Mouse (Mus musculus) Patski (cell line): ENCODE results near the gene Tnnt3. TPM values are rescaled to one million over a fixed set of nuclear protein-coding genes. Genes with fewer than 3 reads are reported as not detected.

Source experiments
- ATAC-seq: fragments of 100-300 bp; one replicate; pipeline ENCODE4 v1.8.0; 2021
- CTCF ChIA-PET: fragments of 350-600 bp; sonication (Branson Sonifier 250); formaldehyde crosslinking; loops from one replicate; lab custom pipeline; 2022; ENCODE audit warnings: inconsistent platforms; lab: Charles Lee
- POLR2A ChIA-PET: fragments of 350-600 bp; sonication (Branson Sonifier 250); formaldehyde crosslinking; loops from one replicate; lab custom pipeline; 2022; ENCODE audit warnings: antibody characterized with exemption, inconsistent platforms; lab: Charles Lee
- DNase-seq: peaks from one replicate; pipeline ENCODE4 v3.0.0-alpha.2; 2011; ENCODE audit warnings: low read depth, low spot score
- H3K27me3 ChIP-seq: fragments of 371-371 bp; one replicate; pipeline ENCODE4 v1.5.1; 2021
- CTCF ChIP-seq: fragments of 100-300 bp; IDR thresholded peaks from one replicate; pipeline ENCODE4 v1.5.1; 2021
- in situ Hi-C: fragments of 300-500 bp; cut with MboI; formaldehyde crosslinking; loops from 3 replicates; pipeline ENCODE4 v1.11.1; 2018; ENCODE audit warnings: low pct_unique_long_range_greater_than_20kb, mixed read lengths
- polyA plus RNA-seq: library from polyadenylated mRNA; unstranded; gene quantifications from one replicate; pipeline ENCODE4 v1.2.3, GENCODE M21; 2021

Gene Tnnt3
- polyA plus RNA-seq, 1 experiment from 2014 or later, result 0.22 TPM

GRCm38 (mm10) chr7:142499010-142499721 lies 530 bp downstream of the Tnnt3 start:
- no peaks in the 10 kb centered on the region for H3K27me3 ChIP-seq
- no peak for TF ChIP-seq CTCF
- CTCF ChIA-PET, result interaction anchor here (1.4 to 1.8 kb wide), 2 partner anchors 18 to 165 kb away, joined by 3 to 6 read pairs; no protein-coding TSS in a partner anchor
- in situ Hi-C loops, result loop anchor here (5.0 kb wide), 2 partner anchors 57 to 162 kb away; partner anchors contain the start of gene Tnni2
- ATAC-seq, result no peak
- POLR2A ChIA-PET, result interaction anchor here (0.5 kb wide), 1 partner anchor 624 kb away, joined by 3 read pairs; no protein-coding TSS in a partner anchor
- no peak for DNase-seq

GRCm38 (mm10) chr7:142500032-142500431 lies 1.4 kb downstream of the Tnnt3 start:
- ChIA-PET POLR2A (interaction anchor here (0.9 kb wide), 1 partner anchor 23 kb away, joined by 6 read pairs; no protein-coding TSS in a partner anchor), CTCF (interaction anchor here (1.0 to 1.8 kb wide), 2 partner anchors 9 to 165 kb away, joined by 4 to 6 read pairs; no protein-coding TSS in a partner anchor)
- DNase-seq, result no peak
- in situ Hi-C loops, result no loop called here
- TF ChIP-seq CTCF, result no peak
- ATAC-seq, result no peak
- H3K27me3 ChIP-seq, result no peaks in the 10 kb centered on the region

DNA sequence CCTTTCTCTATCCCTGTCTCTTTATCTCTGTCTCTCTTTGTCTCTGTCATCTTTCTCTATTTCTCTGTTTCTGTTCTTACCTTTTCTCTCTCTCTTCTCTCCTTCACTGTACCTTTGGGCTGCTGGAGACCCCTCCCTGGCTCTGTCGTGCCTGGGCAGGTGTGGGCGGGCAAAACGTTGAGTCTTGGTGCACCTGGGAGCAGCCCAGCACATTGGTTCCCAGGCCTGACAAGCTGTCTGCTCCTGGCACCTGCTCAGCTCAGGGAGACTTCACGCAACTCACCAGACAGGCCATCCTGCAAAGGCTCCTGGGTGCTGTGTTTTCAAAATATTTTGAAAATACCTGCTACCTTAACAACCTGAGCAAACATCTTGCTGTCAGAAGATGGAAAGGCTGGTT lies 4.6 kb downstream of the Tnnt3 start:
- DNase-seq, result no peak
- ChIA-PET CTCF (interaction anchor here (1.5 kb wide), 1 partner anchor 187 kb away, joined by 4 read pairs; no protein-coding TSS in a partner anchor), POLR2A (interaction anchor here (0.7 kb wide), 1 partner anchor 181 kb away, joined by 3 read pairs; no protein-coding TSS in a partner anchor)
- no peak for ATAC-seq
- TF ChIP-seq CTCF, result no peak
- in situ Hi-C loops, result no loop called here
- peaks cover 4% of the 10 kb centered on the region for H3K27me3 ChIP-seq

GRCm38 (mm10) chr7:142505942-142506341 lies 7.3 kb downstream of the Tnnt3 start:
- ChIA-PET CTCF (no interaction called here), POLR2A (no interaction called here)
- no peak for DNase-seq
- TF ChIP-seq CTCF, result no peak
- peaks cover 12% of the 10 kb centered on the region for H3K27me3 ChIP-seq
- ATAC-seq, result no peak
- in situ Hi-C loops, result no loop called here

DNA sequence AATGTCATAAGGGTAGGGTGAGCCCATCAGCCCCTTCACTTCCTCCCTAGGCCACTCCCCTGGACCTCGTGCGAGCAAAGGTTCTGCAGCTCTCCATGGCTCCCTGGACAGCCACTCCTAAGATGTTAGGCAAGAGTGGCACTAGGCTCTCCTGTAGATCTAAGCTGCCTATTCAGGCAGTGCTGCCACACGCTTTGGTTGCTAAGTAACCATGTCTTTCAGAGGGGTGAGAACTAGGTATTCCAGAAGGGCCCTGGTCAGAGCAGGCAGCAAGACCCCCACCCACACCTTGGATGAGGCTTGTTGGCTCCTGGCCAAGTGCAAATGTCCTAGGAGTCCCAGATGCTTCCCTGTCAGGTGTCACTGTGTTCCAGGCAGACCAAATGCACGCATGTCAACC lies 7.9 kb downstream of the Tnnt3 start:
- DNase-seq (no peak), ATAC-seq (no peak)
- in situ Hi-C loops, result no loop called here
- H3K27me3 ChIP-seq, result peaks cover 12% of the 10 kb centered on the region
- ChIA-PET POLR2A (no interaction called here), CTCF (no interaction called here)
- TF ChIP-seq CTCF, result no peak

DNA sequence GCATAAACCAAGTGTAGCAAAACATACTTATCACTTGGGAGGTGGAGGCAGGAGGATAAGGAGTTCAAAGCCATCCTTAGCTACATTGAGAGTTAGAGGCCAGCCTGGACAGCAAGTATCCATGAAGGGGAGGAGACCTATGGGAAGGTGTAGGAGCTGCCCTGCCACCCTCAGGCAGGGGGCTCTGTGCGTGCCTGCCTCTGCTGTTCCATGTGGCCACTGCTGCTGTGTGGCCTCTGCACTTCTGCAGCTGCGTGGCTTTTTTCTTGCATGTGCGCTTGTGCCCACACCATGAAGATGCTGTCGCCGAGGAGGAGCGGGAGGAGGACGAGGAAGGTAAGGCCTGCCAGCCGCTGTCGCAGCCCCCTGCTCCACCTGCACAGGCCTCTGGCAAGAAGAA lies 8.8 kb downstream of the Tnnt3 start:
- TF ChIP-seq CTCF, result no peak
- ChIA-PET POLR2A (no interaction called here), CTCF (interaction anchor here (1.0 kb wide), 1 partner anchor 12 kb away, joined by 3 read pairs; no protein-coding TSS in a partner anchor)
- in situ Hi-C loops, result no loop called here
- DNase-seq (no peak), ATAC-seq (no peak)
- H3K27me3 ChIP-seq, result peaks cover 12% of the 10 kb centered on the region

- peaks cover 12% of the 10 kb centered on the region for H3K27me3 ChIP-seq
- no peak for ATAC-seq
- CTCF ChIA-PET, result no interaction called here
- in situ Hi-C loops, result no loop called here
- DNase-seq, result no peak
- no peak for TF ChIP-seq CTCF
- POLR2A ChIA-PET, result no interaction called here
Observed at GRCm38 (mm10) chr7:142509518-142509917, 10.9 kb downstream of the Tnnt3 start.

- POLR2A ChIA-PET, result no interaction called here
- H3K27me3 ChIP-seq, result peaks cover 12% of the 10 kb centered on the region
- in situ Hi-C loops, result no loop called here
- ATAC-seq, result no peak
- no peak for TF ChIP-seq CTCF
- DNase-seq, result no peak
- CTCF ChIA-PET, result no interaction called here
Observed at GRCm38 (mm10) chr7:142510021-142510777, 11.6 kb downstream of the Tnnt3 start.

DNA sequence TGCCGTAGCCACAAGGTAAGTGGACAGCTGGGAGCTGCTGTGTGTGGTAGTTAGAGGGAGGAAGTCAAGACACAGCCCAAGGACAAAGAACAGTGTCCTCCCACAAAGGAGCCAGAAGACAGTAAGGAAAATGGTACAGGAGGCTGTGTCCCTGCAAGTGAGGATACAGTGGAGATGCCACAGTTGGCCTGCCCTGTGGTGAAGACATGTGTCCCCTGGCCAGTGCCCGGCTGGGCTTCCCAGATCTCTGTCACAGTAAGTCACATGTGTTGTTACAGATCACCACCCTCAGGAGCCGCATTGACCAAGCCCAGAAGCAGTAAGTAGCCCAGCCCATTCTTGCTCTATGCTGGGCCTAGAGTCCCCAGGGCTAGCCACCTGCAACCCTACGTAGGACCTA lies 15.4 kb downstream of the Tnnt3 start:
- POLR2A ChIA-PET, result no interaction called here
- TF ChIP-seq CTCF, result no peak
- H3K27me3 ChIP-seq, result peaks cover 11% of the 10 kb centered on the region
- DNase-seq, result no peak
- ATAC-seq, result no peak
- CTCF ChIA-PET, result no interaction called here
- in situ Hi-C loops, result no loop called here

DNA sequence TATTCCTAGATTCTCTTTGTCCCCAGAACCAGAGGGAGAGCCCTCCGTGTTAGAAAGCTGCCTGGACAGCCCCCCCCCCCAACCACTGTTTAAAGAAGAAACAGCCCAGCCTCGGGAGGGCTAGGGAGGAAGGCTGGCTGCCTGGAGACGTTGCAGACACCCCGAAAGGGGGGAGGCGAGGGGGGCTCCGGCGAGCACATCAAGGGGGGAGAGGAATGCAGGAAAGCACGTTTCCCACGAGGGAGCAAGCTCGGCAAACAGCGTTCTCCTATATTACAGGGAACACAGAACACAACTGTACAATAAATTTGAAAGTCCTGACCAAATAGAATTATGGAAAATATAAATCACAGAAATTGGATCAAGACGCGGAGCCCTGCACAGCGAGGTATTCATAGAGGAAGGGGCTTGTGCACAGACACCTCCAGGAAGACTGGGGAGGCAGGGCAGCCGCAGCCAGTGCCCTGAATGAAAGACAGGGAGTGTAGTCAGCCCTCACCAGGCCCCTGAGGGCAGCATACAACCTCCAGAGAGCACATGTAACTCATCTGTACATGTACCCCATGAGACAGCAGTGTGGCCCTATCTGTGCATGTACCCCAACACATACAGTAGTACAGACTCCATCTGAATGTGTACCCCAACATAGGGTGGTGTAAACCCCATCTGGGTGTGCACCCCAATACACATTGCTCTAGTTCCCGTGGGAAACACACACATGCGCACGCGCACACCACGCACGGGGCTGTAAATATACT lies 17.8 kb downstream of the Tnnt3 start:
- in situ Hi-C loops, result no loop called here
- POLR2A ChIA-PET, result no interaction called here
- CTCF ChIA-PET, result no interaction called here
- TF ChIP-seq CTCF, result no peak
- ATAC-seq, result no peak
- H3K27me3 ChIP-seq, result peaks cover 6% of the 10 kb centered on the region
- DNase-seq, result no peak
